In the genomic region with DNA sequence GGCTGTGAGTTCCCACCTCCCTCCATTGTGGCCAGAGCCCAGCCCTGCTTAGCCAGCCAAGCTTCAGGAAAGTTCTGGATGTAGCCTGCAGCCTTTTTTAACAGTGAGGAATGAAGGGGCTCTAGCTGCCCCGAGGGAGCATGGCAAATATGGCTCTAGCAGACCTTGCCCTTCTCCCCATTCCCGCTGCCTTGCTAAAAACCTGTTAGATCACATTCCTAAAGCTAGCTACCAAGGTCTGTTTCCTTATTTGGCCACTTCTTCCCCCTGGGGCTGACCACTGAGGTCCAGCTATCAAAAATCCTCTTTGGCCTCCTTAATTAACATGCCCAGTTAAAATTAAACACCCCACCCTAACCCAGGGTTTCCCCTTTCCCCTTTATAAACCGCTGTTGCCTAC, we compare ENCODE assay signal across 26 mouse cellular contexts. TPM values are rescaled to one million over a fixed set of nuclear protein-coding genes. Genes with fewer than 3 reads are reported as not detected.
DNase-seq lines count a peak whose midpoint lies in the region; ATAC-seq and TF ChIP-seq lines count a peak whose summit lies in the region.
"Had no signal": no experiment of that assay in that cellular context is flagged by ENCODE, and none has a peak within 500 bp of the region (broad histone marks: within the 10 kb centered on the region; RNA-seq: fewer than 3 reads in every experiment).

No protein-coding gene starts in this region.

- no peak for TF ChIP-seq CTCF in lung, embryonic 14.5 days (IDR thresholded peaks at IDR 0.05; ENCODE audit: low read depth)

- peak; percentile 32 for DNase-seq in lung, embryonic 14.5 days
- DNase-seq in lung, postnatal 36 days: no peak
- DNase-seq in kidney, adult 9 months: peak; percentile 39
- peak; percentile 8 to 51 for DNase-seq in kidney, postnatal 25 days
- DNase-seq in midbrain, embryonic 10.5 days (ENCODE audit: low spot score): no peak
- no peak for DNase-seq in gastrocnemius, postnatal 14 days
- DNase-seq: cerebellum, adult 8-10 months; retina, postnatal 1 day; thymus, postnatal 25 days had no signal

- no peak overlapping the region for H3K9ac ChIP-seq in lung, embryonic 14.5 days
- no peak overlapping the region for H3K9ac ChIP-seq in intestine, embryonic 16.5 days (ENCODE audit: low read depth, low read length)
- no peak overlapping the region for H3K9ac ChIP-seq in midbrain, embryonic 13.5 days (replicated peaks)
- H3K9ac ChIP-seq: embryonic facial prominence, embryonic 13.5 days; forebrain, embryonic 15.5 days; hindbrain, embryonic 13.5 days had no signal

- H3K4me2 ChIP-seq in lung, embryonic 14.5 days: no peak overlapping the region
- H3K4me2 ChIP-seq in intestine, embryonic 16.5 days (ENCODE audit: low read depth, low read length): no peak overlapping the region
- H3K4me2 ChIP-seq in midbrain, embryonic 13.5 days (replicated peaks): no peak overlapping the region
- H3K4me2 ChIP-seq: embryonic facial prominence, embryonic 13.5 days; forebrain, embryonic 15.5 days; hindbrain, embryonic 13.5 days; liver, embryonic 11.5 days had no signal

- H3K27me3 ChIP-seq in lung, embryonic 14.5 days (ENCODE audit: insufficient read depth, low read length): no peaks in the 10 kb centered on the region
- no peaks in the 10 kb centered on the region for H3K27me3 ChIP-seq in intestine, embryonic 16.5 days (replicated peaks; ENCODE audit: control insufficient read depth, insufficient read depth, low read length)
- H3K27me3 ChIP-seq in midbrain, embryonic 10.5 days (ENCODE audit: low read depth, poor library complexity, severe bottlenecking): no peaks in the 10 kb centered on the region
- H3K27me3 ChIP-seq in midbrain, embryonic 13.5 days: no peaks in the 10 kb centered on the region
- H3K27me3 ChIP-seq: embryonic facial prominence, embryonic 13.5 days; forebrain, embryonic 15.5 days; hindbrain, embryonic 13.5 days had no signal

- H3K27ac ChIP-seq in lung, embryonic 14.5 days (ENCODE audit: low read depth): peak overlapping the region; percentile 24; the same call in 1 of the 2 replicates
- no peak overlapping the region for H3K27ac ChIP-seq in intestine, embryonic 16.5 days (ENCODE audit: low read length)
- H3K27ac ChIP-seq in midbrain, embryonic 10.5 days (replicated peaks): no peak overlapping the region; the same call in 1 of the 2 replicates
- H3K27ac ChIP-seq in midbrain, embryonic 13.5 days: no peak overlapping the region
- H3K27ac ChIP-seq: embryonic facial prominence, embryonic 13.5 days; forebrain, embryonic 15.5 days; heart, embryonic 10.5 days; hindbrain, embryonic 13.5 days; layer of hippocampus, adult 2 months; left cerebral cortex, adult 2 months had no signal

- WGBS in lung, embryonic 14.5 days: 45% methylated on average over 3 of the region's 3 CpGs
- 44% methylated on average over 3 of the region's 3 CpGs for WGBS in intestine, embryonic 16.5 days
- WGBS in midbrain, embryonic 10.5 days: 73% methylated on average over 3 of the region's 3 CpGs
- WGBS in midbrain, embryonic 13.5 days: 68% methylated on average over 3 of the region's 3 CpGs

- no peaks in the 10 kb centered on the region for H3K9me3 ChIP-seq in lung, embryonic 14.5 days (ENCODE audit: low read depth, low read length)
- no peaks in the 10 kb centered on the region for H3K9me3 ChIP-seq in intestine, embryonic 16.5 days (ENCODE audit: control insufficient read depth, low read length)
- no peaks in the 10 kb centered on the region for H3K9me3 ChIP-seq in midbrain, embryonic 10.5 days (replicated peaks)
- H3K9me3 ChIP-seq in midbrain, embryonic 13.5 days: no peaks in the 10 kb centered on the region
- H3K9me3 ChIP-seq: embryonic facial prominence, embryonic 13.5 days; forebrain, embryonic 15.5 days; heart, embryonic 10.5 days; hindbrain, embryonic 13.5 days had no signal

- ATAC-seq in lung, embryonic 14.5 days (ENCODE audit: insufficient read depth): no peak
- ATAC-seq in intestine, embryonic 16.5 days: peak; percentile 55; the same call in 1 of the 2 replicates
- ATAC-seq in midbrain, embryonic 13.5 days: no peak
- ATAC-seq: forebrain, embryonic 15.5 days; inflammation-experienced regulatory T-cells, adult 6 months had no signal

- intact Hi-C loops in gastrocnemius, postnatal 14 days (cut with DNase I; ENCODE audit: low total_unique reads): no loop called here

- no peaks in the 10 kb centered on the region for H3K36me3 ChIP-seq in lung, embryonic 14.5 days (ENCODE audit: insufficient read depth)
- H3K36me3 ChIP-seq in intestine, embryonic 16.5 days (ENCODE audit: control insufficient read depth, insufficient read depth, low read length): no peaks in the 10 kb centered on the region
- H3K36me3 ChIP-seq in midbrain, embryonic 10.5 days: no peaks in the 10 kb centered on the region
- H3K36me3 ChIP-seq in midbrain, embryonic 13.5 days: no peaks in the 10 kb centered on the region
- H3K36me3 ChIP-seq: embryonic facial prominence, embryonic 13.5 days; forebrain, embryonic 15.5 days; heart, embryonic 10.5 days; hindbrain, embryonic 13.5 days had no signal

- H3K4me1 ChIP-seq in lung, embryonic 14.5 days (ENCODE audit: insufficient read depth): no peaks in the 10 kb centered on the region
- 0 out of 2 replicates have a peak, but pooled peaks cover 6% of the 10 kb centered on the region for H3K4me1 ChIP-seq in intestine, embryonic 16.5 days (ENCODE audit: control insufficient read depth, insufficient read depth, low read length)
- H3K4me1 ChIP-seq in midbrain, embryonic 10.5 days: no peaks in the 10 kb centered on the region
- H3K4me1 ChIP-seq in midbrain, embryonic 13.5 days (replicated peaks): no peaks in the 10 kb centered on the region
- H3K4me1 ChIP-seq: embryonic facial prominence, embryonic 13.5 days; forebrain, embryonic 15.5 days had no signal

- no peak overlapping the region for H3K4me3 ChIP-seq in lung, embryonic 14.5 days (ENCODE audit: low read depth, low read length)
- no peak overlapping the region for H3K4me3 ChIP-seq in intestine, embryonic 16.5 days (ENCODE audit: low read length)
- no peak overlapping the region for H3K4me3 ChIP-seq in midbrain, embryonic 10.5 days
- H3K4me3 ChIP-seq in midbrain, embryonic 13.5 days (replicated peaks): no peak overlapping the region
- H3K4me3 ChIP-seq: embryonic facial prominence, embryonic 13.5 days; forebrain, embryonic 15.5 days; heart, embryonic 10.5 days; hindbrain, embryonic 13.5 days; layer of hippocampus, adult 2 months; left cerebral cortex, adult 2 months had no signal

RNA-seq across cellular contexts. Expression of a gene that starts 12.4 kb away (rescaled TPM):
- 0.32 TPM in 1 of 2 replicates, not detected in the other for polyA plus RNA-seq in lung, embryonic 14.5 days (2014; fragmentation: Nextera tagmentation; extraction: Ambion mirVana)
- polyA plus RNA-seq in intestine, embryonic 16.5 days (2015; fragmentation: Nextera tagmentation; extraction: Ambion mirVana): 0.62 and 0.70 TPM in 2 replicates
- polyA plus RNA-seq in midbrain, embryonic 10.5 days (2016; fragmentation: Nextera tagmentation; extraction: Ambion mirVana): 0.02 TPM in 1 of 2 replicates, not detected in the other
- under 1 TPM in 1 of 2 experiments, not detected in 1; 0.29 TPM for total RNA-seq in gastrocnemius, postnatal 14 days (2021)
- polyA plus RNA-seq in midbrain, embryonic 13.5 days (2015; fragmentation: Nextera tagmentation; extraction: Ambion mirVana): not detected in 2 replicates
- total RNA-seq: layer of hippocampus, adult 2 months; left cerebral cortex, adult 2 months had no signal
- polyA plus RNA-seq: embryonic facial prominence, embryonic 13.5 days; forebrain, embryonic 15.5 days; heart, embryonic 10.5 days; hindbrain, embryonic 13.5 days; limb, embryonic 11.5 days had no signal

RNA-seq across cellular contexts. Expression of a gene that starts 22.2 kb away (rescaled TPM):
- polyA plus RNA-seq in lung, embryonic 14.5 days (2014; fragmentation: Nextera tagmentation; extraction: Ambion mirVana): 0.12 and 0.25 TPM in 2 replicates
- 0.31 TPM in 2 replicates for polyA plus RNA-seq in intestine, embryonic 16.5 days (2015; fragmentation: Nextera tagmentation; extraction: Ambion mirVana)
- polyA plus RNA-seq in midbrain, embryonic 10.5 days (2016; fragmentation: Nextera tagmentation; extraction: Ambion mirVana): 0.22 and 0.52 TPM in 2 replicates
- total RNA-seq in gastrocnemius, postnatal 14 days (2021): 1 to 10 TPM; 3.5 to 9.6 TPM
- 1.3 and 1.5 TPM in 2 replicates for polyA plus RNA-seq in midbrain, embryonic 13.5 days (2015; fragmentation: Nextera tagmentation; extraction: Ambion mirVana)
- total RNA-seq: common myeloid progenitor, adult 5-6 weeks had no signal
- polyA plus RNA-seq: inflammation-experienced regulatory T-cells, adult 6 months had no signal

RNA-seq across cellular contexts. Expression of a gene that starts 31.2 kb away (rescaled TPM):
- polyA plus RNA-seq in lung, embryonic 14.5 days (2014; fragmentation: Nextera tagmentation; extraction: Ambion mirVana): not detected in 2 replicates
- polyA plus RNA-seq in intestine, embryonic 16.5 days (2015; fragmentation: Nextera tagmentation; extraction: Ambion mirVana): 0.35 and 0.37 TPM in 2 replicates
- polyA plus RNA-seq in midbrain, embryonic 10.5 days (2016; fragmentation: Nextera tagmentation; extraction: Ambion mirVana): not detected in 2 replicates
- total RNA-seq in gastrocnemius, postnatal 14 days (2021): not detected
- not detected in 2 replicates for polyA plus RNA-seq in midbrain, embryonic 13.5 days (2015; fragmentation: Nextera tagmentation; extraction: Ambion mirVana)
- total RNA-seq: adrenal gland, adult 18-20 months; common myeloid progenitor, adult 5-6 weeks; layer of hippocampus, adult 2 months; left cerebral cortex, adult 2 months had no signal
- polyA plus RNA-seq: C2C12; embryonic facial prominence, embryonic 13.5 days; forebrain, embryonic 15.5 days; heart, embryonic 10.5 days; heart, postnatal 0 days; hindbrain, embryonic 13.5 days; limb, embryonic 11.5 days; liver, embryonic 11.5 days had no signal

RNA-seq across cellular contexts. Expression of a gene that starts 32.0 kb away (rescaled TPM):
- polyA plus RNA-seq in lung, embryonic 14.5 days (2014; fragmentation: Nextera tagmentation; extraction: Ambion mirVana): not detected in 2 replicates
- not detected in 2 replicates for polyA plus RNA-seq in intestine, embryonic 16.5 days (2015; fragmentation: Nextera tagmentation; extraction: Ambion mirVana)
- polyA plus RNA-seq in midbrain, embryonic 10.5 days (2016; fragmentation: Nextera tagmentation; extraction: Ambion mirVana): not detected in 2 replicates
- total RNA-seq in gastrocnemius, postnatal 14 days (2021): not detected
- polyA plus RNA-seq in midbrain, embryonic 13.5 days (2015; fragmentation: Nextera tagmentation; extraction: Ambion mirVana): not detected in 2 replicates
- total RNA-seq: common myeloid progenitor, adult 5-6 weeks; layer of hippocampus, adult 2 months; left cerebral cortex, adult 2 months; megakaryocyte-erythroid progenitor cell, adult 5-6 weeks had no signal
- polyA plus RNA-seq: C2C12; forebrain, embryonic 15.5 days; heart, embryonic 10.5 days; heart, postnatal 0 days; hindbrain, embryonic 13.5 days; inflammation-experienced regulatory T-cells, adult 6 months; limb, embryonic 11.5 days; liver, embryonic 11.5 days had no signal

RNA-seq across cellular contexts. Expression of a gene that starts 36.5 kb away (rescaled TPM):
- polyA plus RNA-seq in lung, embryonic 14.5 days (2014; fragmentation: Nextera tagmentation; extraction: Ambion mirVana): not detected in 2 replicates
- polyA plus RNA-seq in intestine, embryonic 16.5 days (2015; fragmentation: Nextera tagmentation; extraction: Ambion mirVana): 0.78 TPM in 2 replicates
- polyA plus RNA-seq in midbrain, embryonic 10.5 days (2016; fragmentation: Nextera tagmentation; extraction: Ambion mirVana): not detected in 2 replicates
- not detected for total RNA-seq in gastrocnemius, postnatal 14 days (2021)
- not detected in 2 replicates for polyA plus RNA-seq in midbrain, embryonic 13.5 days (2015; fragmentation: Nextera tagmentation; extraction: Ambion mirVana)
- total RNA-seq: common myeloid progenitor, adult 5-6 weeks; layer of hippocampus, adult 2 months; left cerebral cortex, adult 2 months; megakaryocyte-erythroid progenitor cell, adult 5-6 weeks had no signal
- polyA plus RNA-seq: C2C12; embryonic facial prominence, embryonic 13.5 days; forebrain, embryonic 15.5 days; gonadal fat pad, adult 2 months; heart, postnatal 0 days; liver, embryonic 11.5 days had no signal

Comparison
In these comparisons a context has a peak if more than half of its experiments do, and no peak if none do; other contexts are left out.
1. DNase-seq: peak in lung, embryonic 14.5 days (single experiment), kidney, adult 9 months (single experiment) and kidney, postnatal 25 days (2 of 2); none in lung, postnatal 36 days (single experiment), midbrain, embryonic 10.5 days (single experiment) and gastrocnemius, postnatal 14 days (single experiment).